Comparison of ENCODE assay signal across 19 mouse cellular contexts in the genomic region with DNA sequence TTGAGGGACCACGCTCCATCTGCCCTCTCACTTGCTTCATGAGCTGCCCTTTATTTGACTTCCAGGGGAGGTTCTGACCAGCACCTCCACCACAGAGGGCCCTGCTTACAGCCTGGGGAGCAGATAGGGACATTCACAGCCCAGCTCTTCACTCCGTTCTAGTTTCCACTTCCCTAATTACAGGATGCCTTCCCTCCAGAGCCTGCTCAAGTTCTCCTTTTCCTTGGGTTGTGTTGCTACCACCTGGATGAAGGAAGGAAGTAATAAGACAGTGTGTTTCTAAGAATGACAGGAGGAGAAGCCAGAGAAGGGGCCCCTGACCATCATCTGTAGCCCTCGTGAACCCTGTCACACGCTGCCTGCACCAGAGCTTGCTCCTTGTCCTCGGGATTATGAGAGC.
A peak's percentile ranks its signal among the peaks of the same experiment; 100 is the strongest.
DNase-seq lines count a peak whose midpoint lies in the region; ATAC-seq and TF ChIP-seq lines count a peak whose summit lies in the region.
"Had no signal": no experiment of that assay in that cellular context is flagged by ENCODE, and none has a peak within 500 bp of the region (broad histone marks: within the 10 kb centered on the region; RNA-seq: fewer than 3 reads in every experiment).

No protein-coding gene starts in this region.

- ATAC-seq in intestine, embryonic 14.5 days (replicated peaks; ENCODE audit: low FRiP score, low TSS enrichment, low read depth) = no peak
- ATAC-seq in intestine, postnatal 0 days = no peak
- ATAC-seq in liver, embryonic 11.5 days (replicated peaks; ENCODE audit: low FRiP score) = no peak
- ATAC-seq in midbrain, embryonic 16.5 days = no peak
- ATAC-seq: activated CD4-positive, CD25-positive, alpha-beta regulatory T cell, adult 4 months; Patski had no signal

- no peaks in the 10 kb centered on the region for H3K9me3 ChIP-seq in intestine, embryonic 14.5 days (ENCODE audit: control insufficient read depth, low read length)
- no peaks in the 10 kb centered on the region for H3K9me3 ChIP-seq in intestine, postnatal 0 days (ENCODE audit: control insufficient read depth)
- H3K9me3 ChIP-seq in liver, embryonic 11.5 days (ENCODE audit: control insufficient read depth, low read length) = no peaks in the 10 kb centered on the region
- 0 out of 2 replicates have a peak, but pooled peaks cover 5% of the 10 kb centered on the region for H3K9me3 ChIP-seq in megakaryocyte, embryonic 14.5 days
- no peaks in the 10 kb centered on the region for H3K9me3 ChIP-seq in midbrain, embryonic 16.5 days (replicated peaks; ENCODE audit: control insufficient read depth, low read length, poor library complexity, severe bottlenecking)
- H3K9me3 ChIP-seq: forebrain, embryonic 12.5 days; kidney, embryonic 15.5 days; neural tube, embryonic 13.5 days had no signal

- no peak overlapping the region for H3K4me2 ChIP-seq in intestine, embryonic 14.5 days (ENCODE audit: low read length)
- H3K4me2 ChIP-seq in intestine, postnatal 0 days (replicated peaks; ENCODE audit: low read depth) = no peak overlapping the region
- H3K4me2 ChIP-seq in liver, embryonic 11.5 days = no peak overlapping the region
- no peak overlapping the region for H3K4me2 ChIP-seq in midbrain, embryonic 16.5 days (ENCODE audit: low read length)
- H3K4me2 ChIP-seq: forebrain, embryonic 12.5 days; kidney, embryonic 15.5 days; neural tube, embryonic 13.5 days had no signal

- TF ChIP-seq POLR2A in liver, adult 2 months (IDR thresholded peaks at IDR 0.05; ENCODE audit: extremely low read depth, insufficient read depth, low read length) = no peak

- H3K36me3 ChIP-seq in intestine, embryonic 14.5 days (ENCODE audit: control insufficient read depth, insufficient read depth, low read length) = no peaks in the 10 kb centered on the region
- H3K36me3 ChIP-seq in intestine, postnatal 0 days (ENCODE audit: control insufficient read depth, insufficient read depth) = no peaks in the 10 kb centered on the region
- H3K36me3 ChIP-seq in liver, adult 2 months (ENCODE audit: control insufficient read depth, insufficient read depth, low read length) = no peaks in the 10 kb centered on the region
- H3K36me3 ChIP-seq in liver, embryonic 11.5 days (ENCODE audit: control insufficient read depth, insufficient read depth, low read length) = no peaks in the 10 kb centered on the region
- H3K36me3 ChIP-seq in megakaryocyte, embryonic 14.5 days (replicated peaks; ENCODE audit: low read length) = no peaks in the 10 kb centered on the region
- H3K36me3 ChIP-seq in midbrain, embryonic 16.5 days (ENCODE audit: control insufficient read depth, insufficient read depth, low read length) = no peaks in the 10 kb centered on the region
- H3K36me3 ChIP-seq: forebrain, embryonic 12.5 days; kidney, embryonic 15.5 days; neural tube, embryonic 13.5 days had no signal

- H3K27me3 ChIP-seq in intestine, embryonic 14.5 days (replicated peaks; ENCODE audit: control insufficient read depth, insufficient read depth, low read length) = no peaks in the 10 kb centered on the region
- no peaks in the 10 kb centered on the region for H3K27me3 ChIP-seq in intestine, postnatal 0 days (replicated peaks; ENCODE audit: control insufficient read depth, insufficient read depth, low read length)
- no peaks in the 10 kb centered on the region for H3K27me3 ChIP-seq in liver, adult 2 months (ENCODE audit: control insufficient read depth, insufficient read depth, low read length)
- H3K27me3 ChIP-seq in liver, embryonic 11.5 days (replicated peaks; ENCODE audit: control insufficient read depth, insufficient read depth, low read length) = no peaks in the 10 kb centered on the region
- H3K27me3 ChIP-seq in megakaryocyte, embryonic 14.5 days (replicated peaks) = peaks cover 6% of the 10 kb centered on the region
- no peaks in the 10 kb centered on the region for H3K27me3 ChIP-seq in midbrain, embryonic 16.5 days (ENCODE audit: control insufficient read depth, insufficient read depth, low read depth, low read length)
- H3K27me3 ChIP-seq: kidney, embryonic 15.5 days; neural tube, embryonic 13.5 days had no signal

- DNase-seq in intestine, embryonic 14.5 days (ENCODE audit: low spot score) = peak; percentile 45
- peak; percentile 14 for DNase-seq in liver, adult 2 months (ENCODE audit: extremely low read depth, low read depth, low spot score)
- DNase-seq in liver, embryonic 11.5 days (ENCODE audit: low spot score) = no peak
- peak; percentile 33 for DNase-seq in c-Kit-positive CD71-negative TER-119-negative erythroid progenitor cells, embryonic 14.5 days (ENCODE audit: low read depth)
- DNase-seq in B cell, adult 2 months = no peak
- DNase-seq: adrenal gland, postnatal 14 days; cerebellum, adult 9-11 months; embryo, embryonic 11 days; lung, adult 18-20 months; right cerebral cortex, postnatal 25 days; thymus, postnatal 25 days had no signal

- no peaks in the 10 kb centered on the region for H3K79me2 ChIP-seq in liver, adult 2 months (ENCODE audit: control insufficient read depth, insufficient read depth, low read length)

- no peaks in the 10 kb centered on the region for H3K4me1 ChIP-seq in intestine, embryonic 14.5 days (replicated peaks; ENCODE audit: control insufficient read depth, insufficient read depth, low read length)
- H3K4me1 ChIP-seq in intestine, postnatal 0 days (replicated peaks; ENCODE audit: control insufficient read depth, insufficient read depth, low read length) = peaks cover 4% of the 10 kb centered on the region; the same call in 1 of the 2 replicates
- no peaks in the 10 kb centered on the region; the same call in 1 of the 2 replicates for H3K4me1 ChIP-seq in liver, adult 2 months (ENCODE audit: control insufficient read depth, insufficient read depth, low read length)
- H3K4me1 ChIP-seq in liver, embryonic 11.5 days (replicated peaks; ENCODE audit: control insufficient read depth, insufficient read depth, low read length) = no peaks in the 10 kb centered on the region
- H3K4me1 ChIP-seq in megakaryocyte, embryonic 14.5 days = peaks cover 6% of the 10 kb centered on the region; the same call in 1 of the 2 replicates
- H3K4me1 ChIP-seq in midbrain, embryonic 16.5 days (ENCODE audit: control insufficient read depth, insufficient read depth, low read length) = no peaks in the 10 kb centered on the region
- H3K4me1 ChIP-seq: neural tube, embryonic 13.5 days had no signal

- no peak overlapping the region for H3K4me3 ChIP-seq in intestine, embryonic 14.5 days (ENCODE audit: low read depth, low read length)
- no peak overlapping the region for H3K4me3 ChIP-seq in intestine, postnatal 0 days (ENCODE audit: low read depth, low read length)
- no peak overlapping the region for H3K4me3 ChIP-seq in liver, adult 2 months (ENCODE audit: insufficient read depth, low read depth, low read length)
- no peak overlapping the region for H3K4me3 ChIP-seq in liver, embryonic 11.5 days (ENCODE audit: low read depth, low read length)
- peak overlapping the region; percentile 60 for H3K4me3 ChIP-seq in megakaryocyte, embryonic 14.5 days (replicated peaks)
- H3K4me3 ChIP-seq in midbrain, embryonic 16.5 days (ENCODE audit: low read depth, low read length) = no peak overlapping the region
- H3K4me3 ChIP-seq: forebrain, embryonic 12.5 days; kidney, embryonic 15.5 days; neural tube, embryonic 13.5 days had no signal

- no peak overlapping the region for H3K27ac ChIP-seq in intestine, embryonic 14.5 days (ENCODE audit: low read depth)
- H3K27ac ChIP-seq in intestine, postnatal 0 days (ENCODE audit: low read depth, low read length) = no peak overlapping the region
- no peak overlapping the region for H3K27ac ChIP-seq in liver, adult 2 months (replicated peaks; ENCODE audit: insufficient read depth, low read depth, low read length)
- H3K27ac ChIP-seq in liver, embryonic 11.5 days (ENCODE audit: low read depth, low read length) = no peak overlapping the region
- H3K27ac ChIP-seq in midbrain, embryonic 16.5 days (ENCODE audit: low read length) = no peak overlapping the region
- H3K27ac ChIP-seq: forebrain, embryonic 12.5 days; kidney, embryonic 15.5 days; neural tube, embryonic 13.5 days had no signal

- 83% methylated on average over 5 of the region's 5 CpGs for WGBS in intestine, embryonic 14.5 days
- 59% methylated on average over 5 of the region's 5 CpGs for WGBS in intestine, postnatal 0 days
- 83% methylated on average over 5 of the region's 5 CpGs for WGBS in liver, adult 2 months
- WGBS in liver, embryonic 11.5 days = 43% methylated on average over 5 of the region's 5 CpGs
- WGBS in midbrain, embryonic 16.5 days = 89% methylated on average over 5 of the region's 5 CpGs

- H3K9ac ChIP-seq in intestine, embryonic 14.5 days (ENCODE audit: low read length) = no peak overlapping the region
- H3K9ac ChIP-seq in intestine, postnatal 0 days (ENCODE audit: low read depth, low read length) = no peak overlapping the region
- no peak overlapping the region for H3K9ac ChIP-seq in liver, adult 2 months (ENCODE audit: low read depth, low read length)
- H3K9ac ChIP-seq in liver, embryonic 11.5 days (ENCODE audit: low read depth, low read length) = no peak overlapping the region
- H3K9ac ChIP-seq in midbrain, embryonic 16.5 days (ENCODE audit: low read depth, low read length) = no peak overlapping the region
- H3K9ac ChIP-seq: forebrain, embryonic 12.5 days; kidney, embryonic 15.5 days; neural tube, embryonic 13.5 days had no signal

- TF ChIP-seq CTCF in intestine, postnatal 0 days (IDR thresholded peaks at IDR 0.05; ENCODE audit: low read depth) = no peak
- TF ChIP-seq CTCF in liver, adult 2 months (IDR thresholded peaks at IDR 0.05; ENCODE audit: low read depth, low read length) = no peak

Comparison
In these comparisons a context has a peak if more than half of its experiments do, and no peak if none do; other contexts are left out.
1. DNase-seq: peak in intestine, embryonic 14.5 days (single experiment), liver, adult 2 months (single experiment) and c-Kit-positive CD71-negative TER-119-negative erythroid progenitor cells, embryonic 14.5 days (single experiment); none in liver, embryonic 11.5 days (single experiment) and B cell, adult 2 months (0 of 2).